In genomic region chr11:71767726-71768125, GRCm38 (mm10) we compare ENCODE assay signal across 27 mouse cellular contexts. TPM values are rescaled to one million over a fixed set of nuclear protein-coding genes. Genes with fewer than 3 reads are reported as not detected.
"Had no signal": no experiment of that assay in that cellular context is flagged by ENCODE, and none has a peak within 500 bp of the region (broad histone marks: within the 10 kb centered on the region; RNA-seq: fewer than 3 reads in every experiment).

No protein-coding gene starts in this region.

- H3K27me3 ChIP-seq: liver, embryonic 12.5 days; liver, embryonic 15.5 days; lung, embryonic 15.5 days; midbrain, embryonic 13.5 days; neural tube, embryonic 13.5 days; stomach, embryonic 15.5 days had no signal

- DNase-seq: kidney, adult 9 months; kidney, postnatal 14 days; kidney, postnatal 4 days; layer of hippocampus, postnatal 36 days; liver; lung, adult 18-20 months; lung, postnatal 10 days; lung, postnatal 36 days; retina, postnatal 1 day; right cerebral cortex, postnatal 25 days; spleen, adult 18-20 months; thymus, postnatal 36 days had no signal

- H3K4me1 ChIP-seq: limb, embryonic 13.5 days; liver, embryonic 15.5 days; lung, embryonic 15.5 days; megakaryocyte, embryonic 14.5 days had no signal

- ATAC-seq: liver, embryonic 12.5 days; midbrain, embryonic 13.5 days; midbrain, embryonic 16.5 days had no signal

- H3K4me3 ChIP-seq: left cerebral cortex, adult 2 months; limb, embryonic 10.5 days; limb, embryonic 13.5 days; liver, embryonic 12.5 days; liver, embryonic 15.5 days; lung, embryonic 15.5 days; megakaryocyte, embryonic 14.5 days; midbrain, embryonic 10.5 days; midbrain, embryonic 13.5 days; myocyte; neural tube, embryonic 13.5 days; stomach, embryonic 15.5 days had no signal

- H3K27ac ChIP-seq: left cerebral cortex, adult 2 months; limb, embryonic 10.5 days; limb, embryonic 13.5 days; liver, embryonic 12.5 days; liver, embryonic 15.5 days; lung, embryonic 15.5 days; midbrain, embryonic 13.5 days; neural tube, embryonic 13.5 days; stomach, embryonic 15.5 days had no signal

- H3K36me3 ChIP-seq: limb, embryonic 10.5 days; limb, embryonic 13.5 days; liver, embryonic 12.5 days; liver, embryonic 15.5 days; lung, embryonic 15.5 days; stomach, embryonic 15.5 days had no signal

RNA-seq across cellular contexts. Expression of gene Wscd1, which starts 18.0 kb away (rescaled TPM):
- total RNA-seq: monocyte, adult 5-6 weeks; neutrophil, adult 5-6 weeks had no signal
